Mouse (Mus musculus): ENCODE results near the gene Luc7l3. TPM values are rescaled to one million over a fixed set of nuclear protein-coding genes. Genes with fewer than 3 reads are reported as not detected.

Gene Luc7l3
- polyA plus RNA-seq, 1 experiment from 2014 or later, result 123 TPM

DNA sequence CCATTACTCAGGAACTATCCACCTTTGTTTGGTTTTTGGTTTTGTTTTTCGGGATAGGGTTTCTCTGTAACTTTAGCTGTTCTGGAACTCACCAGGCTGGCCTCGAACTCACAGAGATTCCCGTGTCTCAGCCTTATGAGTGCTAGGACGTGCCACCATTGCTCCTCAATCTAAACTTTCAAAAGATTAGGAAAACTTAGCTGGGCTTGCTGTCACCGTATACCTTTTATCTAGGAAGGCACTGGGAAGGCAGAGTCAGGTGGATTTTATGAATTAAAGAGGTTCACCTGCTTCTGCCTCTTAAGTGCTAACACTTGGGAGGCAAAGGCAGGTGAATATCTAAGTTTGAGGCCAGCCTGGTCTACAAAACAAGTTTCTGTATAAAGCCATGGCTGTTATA is 848 bp upstream of the Luc7l3 start:
- peak overlapping the region; percentile 95 for H3K9ac ChIP-seq (ENCODE audit: low read length)
- H3K27me3 ChIP-seq (ENCODE audit: control insufficient read depth, insufficient read depth, low read length), result no peaks in the 10 kb centered on the region
- H3K4me3 ChIP-seq (ENCODE audit: low read depth, low read length), result peak overlapping the region; percentile 85; the same call in 1 of the 2 replicates
- peak; percentile 36 for DNase-seq (ENCODE audit: low spot score)
- H3K9me3 ChIP-seq (ENCODE audit: control insufficient read depth, low read length), result no peaks in the 10 kb centered on the region
- 40% methylated on average over 5 of the region's 5 CpGs for WGBS
- ATAC-seq (ENCODE audit: insufficient number of reproducible peaks, low FRiP score, low TSS enrichment, low read depth), result no peak
- H3K4me2 ChIP-seq (ENCODE audit: low read depth, severe bottlenecking), result peak overlapping the region; percentile 84
- peaks cover 9% of the 10 kb centered on the region; the same call in 1 of the 2 replicates for H3K4me1 ChIP-seq (ENCODE audit: control insufficient read depth, insufficient read depth, low read length)
- H3K27ac ChIP-seq (replicated peaks; ENCODE audit: low read depth, low read length), result peak overlapping the region; percentile 92; the same call in 1 of the 2 replicates
- peaks cover 3% of the 10 kb centered on the region; the same call in 1 of the 2 replicates for H3K36me3 ChIP-seq (ENCODE audit: control insufficient read depth, insufficient read depth, low read length)

DNA sequence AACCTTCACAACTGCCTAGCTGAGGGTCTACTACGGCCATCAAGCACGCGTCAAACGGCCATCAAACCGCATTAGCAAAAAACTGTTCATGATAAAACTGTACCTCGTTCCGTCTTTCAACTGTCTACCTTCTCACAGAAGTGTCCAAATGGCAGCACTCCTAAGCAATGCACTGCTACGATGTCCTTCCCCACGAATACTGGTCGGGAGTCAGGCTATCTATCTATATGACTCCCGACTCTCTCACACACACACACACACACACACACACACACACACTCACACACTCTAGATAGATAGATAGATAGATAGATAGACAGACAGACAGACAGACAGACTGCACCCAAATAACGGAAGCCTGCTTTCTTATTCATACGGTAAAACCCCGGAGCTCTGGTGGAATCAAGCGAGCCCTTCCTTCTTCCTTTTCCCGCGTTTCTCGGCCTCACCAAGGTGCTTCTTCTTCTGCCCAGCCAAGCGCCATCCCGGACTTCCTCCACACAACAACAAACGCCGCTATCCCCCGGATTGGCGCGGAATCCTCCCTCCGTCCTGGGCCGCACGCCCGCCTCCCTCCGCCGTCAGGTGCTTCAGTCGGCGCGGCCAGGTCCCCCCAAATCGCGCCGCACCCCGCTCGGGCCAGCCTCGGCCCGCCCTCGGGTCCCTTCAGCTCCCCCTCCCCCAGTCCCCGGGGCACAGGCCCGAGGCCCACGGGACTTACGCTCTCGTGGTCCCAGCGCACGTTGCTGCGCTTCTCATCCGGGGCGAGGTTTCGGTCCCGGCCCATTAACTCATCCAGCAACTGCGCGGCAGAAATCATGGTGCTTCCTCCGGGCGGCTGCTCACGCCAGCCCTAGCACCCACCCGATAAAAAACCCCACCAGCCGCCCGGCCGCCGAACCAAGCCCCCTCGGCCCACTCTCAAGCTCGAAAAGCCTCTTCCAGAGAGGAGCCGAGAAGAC is 538 bp downstream of the Luc7l3 start:
- H3K9ac ChIP-seq (ENCODE audit: low read length), result peak overlapping the region; percentile 95
- H3K4me3 ChIP-seq (ENCODE audit: low read depth, low read length), result peak overlapping the region; percentile 85
- peak; percentile 59 for ATAC-seq (ENCODE audit: insufficient number of reproducible peaks, low FRiP score, low TSS enrichment, low read depth)
- peaks cover 5% of the 10 kb centered on the region; the same call in 1 of the 2 replicates for H3K4me1 ChIP-seq (ENCODE audit: control insufficient read depth, insufficient read depth, low read length)
- under 1% methylated on average over 67 of the region's 67 CpGs for WGBS
- peaks cover 3% of the 10 kb centered on the region; the same call in 1 of the 2 replicates for H3K36me3 ChIP-seq (ENCODE audit: control insufficient read depth, insufficient read depth, low read length)
- no peak for DNase-seq (ENCODE audit: low spot score)
- peak overlapping the region; percentile 92 for H3K27ac ChIP-seq (replicated peaks; ENCODE audit: low read depth, low read length)
- no peaks in the 10 kb centered on the region for H3K27me3 ChIP-seq (ENCODE audit: control insufficient read depth, insufficient read depth, low read length)
- H3K4me2 ChIP-seq (ENCODE audit: low read depth, severe bottlenecking), result peak overlapping the region; percentile 84
- no peaks in the 10 kb centered on the region for H3K9me3 ChIP-seq (ENCODE audit: control insufficient read depth, low read length)

DNA sequence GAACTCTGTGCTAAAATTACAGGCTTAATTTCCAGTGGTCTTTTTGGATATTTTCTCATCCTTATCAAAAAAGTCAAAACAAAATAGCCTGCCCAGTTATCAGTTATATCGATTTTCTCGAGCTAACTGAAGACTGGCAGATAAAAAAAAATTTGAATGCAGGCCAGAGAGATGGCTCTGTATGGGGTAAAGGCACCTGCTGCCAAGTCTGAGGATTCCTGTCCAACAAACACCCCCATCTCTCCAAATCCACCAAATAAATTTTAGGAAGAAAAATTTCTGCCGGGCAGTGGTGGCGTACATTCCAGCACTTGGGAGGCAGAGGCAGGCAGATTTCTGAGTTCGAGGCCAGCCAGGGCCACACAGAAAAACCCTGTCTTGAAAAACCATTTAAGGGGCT is 3.7 kb downstream of the Luc7l3 start:
- H3K27me3 ChIP-seq (ENCODE audit: control insufficient read depth, insufficient read depth, low read length), result no peaks in the 10 kb centered on the region
- ATAC-seq (ENCODE audit: insufficient number of reproducible peaks, low FRiP score, low TSS enrichment, low read depth) (no peak), DNase-seq (ENCODE audit: low spot score) (no peak)
- H3K36me3 ChIP-seq (ENCODE audit: control insufficient read depth, insufficient read depth, low read length), result peaks cover 3% of the 10 kb centered on the region; the same call in 1 of the 2 replicates
- H3K9me3 ChIP-seq (ENCODE audit: control insufficient read depth, low read length), result no peaks in the 10 kb centered on the region
- no peak overlapping the region for H3K9ac ChIP-seq (ENCODE audit: low read length)
- H3K4me2 ChIP-seq (ENCODE audit: low read depth, severe bottlenecking), result no peak overlapping the region
- no peak overlapping the region for H3K27ac ChIP-seq (replicated peaks; ENCODE audit: low read depth, low read length)
- 91% methylated on average over 5 of the region's 5 CpGs for WGBS
- H3K4me1 ChIP-seq (ENCODE audit: control insufficient read depth, insufficient read depth, low read length), result peaks cover 5% of the 10 kb centered on the region; the same call in 1 of the 2 replicates
- H3K4me3 ChIP-seq (ENCODE audit: low read depth, low read length), result no peak overlapping the region

DNA sequence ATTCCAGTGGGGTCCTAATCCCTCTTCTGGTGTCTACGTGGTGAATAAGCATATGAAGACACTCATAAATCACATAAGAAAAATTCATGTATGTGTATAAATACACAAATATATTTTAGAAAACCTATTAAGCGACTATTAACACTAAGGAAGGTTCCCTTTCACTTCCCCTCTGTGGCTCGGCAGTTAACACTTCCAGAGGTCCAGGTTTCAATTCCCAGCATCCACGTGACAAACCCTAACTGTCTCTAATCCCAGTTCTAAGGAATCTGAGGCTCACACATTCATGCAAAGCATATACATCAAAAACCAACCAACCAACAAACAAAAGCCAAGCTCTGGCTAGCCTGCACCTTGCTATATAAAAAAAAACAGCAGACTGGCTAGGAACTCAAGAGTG is 4.3 kb downstream of the Luc7l3 start:
- WGBS, result 54% methylated on average over 4 of the region's 4 CpGs
- DNase-seq (ENCODE audit: low spot score), result no peak
- H3K4me2 ChIP-seq (ENCODE audit: low read depth, severe bottlenecking), result no peak overlapping the region
- H3K9me3 ChIP-seq (ENCODE audit: control insufficient read depth, low read length), result no peaks in the 10 kb centered on the region
- H3K27me3 ChIP-seq (ENCODE audit: control insufficient read depth, insufficient read depth, low read length), result no peaks in the 10 kb centered on the region
- peaks cover 5% of the 10 kb centered on the region; the same call in 1 of the 2 replicates for H3K4me1 ChIP-seq (ENCODE audit: control insufficient read depth, insufficient read depth, low read length)
- no peak overlapping the region for H3K27ac ChIP-seq (replicated peaks; ENCODE audit: low read depth, low read length)
- H3K4me3 ChIP-seq (ENCODE audit: low read depth, low read length), result no peak overlapping the region
- peaks cover 3% of the 10 kb centered on the region; the same call in 1 of the 2 replicates for H3K36me3 ChIP-seq (ENCODE audit: control insufficient read depth, insufficient read depth, low read length)
- no peak for ATAC-seq (ENCODE audit: insufficient number of reproducible peaks, low FRiP score, low TSS enrichment, low read depth)
- no peak overlapping the region for H3K9ac ChIP-seq (ENCODE audit: low read length)

DNA sequence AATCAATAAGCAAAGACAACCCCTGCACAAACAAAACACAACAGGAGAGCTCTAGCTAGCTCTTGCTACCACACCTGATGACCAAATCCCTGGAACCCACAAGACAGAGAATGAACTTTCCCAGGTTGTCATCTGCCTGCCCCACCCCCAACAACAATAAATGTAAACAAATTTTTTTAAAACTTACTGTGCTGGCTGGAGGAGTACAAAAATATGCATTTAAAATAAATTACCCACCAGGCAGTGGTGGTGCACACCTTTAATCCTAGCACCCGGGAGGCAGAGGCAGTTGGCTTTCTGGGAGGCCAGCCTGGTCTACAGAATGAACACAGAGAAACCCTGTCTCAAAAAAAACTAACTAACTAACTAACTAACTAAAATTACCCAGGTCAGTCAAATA is 4.8 kb downstream of the Luc7l3 start:
- 91% methylated on average over 1 of the region's 1 CpGs for WGBS
- peaks cover 5% of the 10 kb centered on the region; the same call in 1 of the 2 replicates for H3K4me1 ChIP-seq (ENCODE audit: control insufficient read depth, insufficient read depth, low read length)
- peaks cover 3% of the 10 kb centered on the region; the same call in 1 of the 2 replicates for H3K36me3 ChIP-seq (ENCODE audit: control insufficient read depth, insufficient read depth, low read length)
- no peaks in the 10 kb centered on the region for H3K27me3 ChIP-seq (ENCODE audit: control insufficient read depth, insufficient read depth, low read length)
- H3K4me2 ChIP-seq (ENCODE audit: low read depth, severe bottlenecking), result no peak overlapping the region
- no peak for ATAC-seq (ENCODE audit: insufficient number of reproducible peaks, low FRiP score, low TSS enrichment, low read depth)
- DNase-seq (ENCODE audit: low spot score), result no peak
- no peak overlapping the region for H3K27ac ChIP-seq (replicated peaks; ENCODE audit: low read depth, low read length)
- no peaks in the 10 kb centered on the region for H3K9me3 ChIP-seq (ENCODE audit: control insufficient read depth, low read length)
- H3K4me3 ChIP-seq (ENCODE audit: low read depth, low read length), result no peak overlapping the region
- H3K9ac ChIP-seq (ENCODE audit: low read length), result no peak overlapping the region

DNA sequence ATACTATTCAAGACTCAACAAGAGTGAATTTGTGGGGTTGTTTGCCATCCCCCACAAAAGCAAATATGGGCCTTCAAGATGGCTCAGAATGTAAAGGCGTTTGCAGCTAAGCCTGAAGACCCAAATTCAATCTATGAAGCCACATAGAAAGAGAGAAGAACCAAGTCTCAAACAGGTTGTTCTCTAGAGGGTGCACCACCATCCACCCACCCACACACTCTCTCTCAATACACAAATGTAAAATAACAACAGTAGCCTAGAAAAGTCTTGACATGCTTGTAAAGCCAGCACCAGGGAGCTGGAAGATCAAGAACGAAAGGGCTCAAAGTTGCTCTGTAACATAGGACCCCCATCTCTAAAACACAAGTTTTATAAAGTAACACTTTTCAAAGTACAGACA is 5.3 kb downstream of the Luc7l3 start:
- no peaks in the 10 kb centered on the region for H3K27me3 ChIP-seq (ENCODE audit: control insufficient read depth, insufficient read depth, low read length)
- 82% methylated on average over 2 of the region's 2 CpGs for WGBS
- H3K9me3 ChIP-seq (ENCODE audit: control insufficient read depth, low read length), result no peaks in the 10 kb centered on the region
- ATAC-seq (ENCODE audit: insufficient number of reproducible peaks, low FRiP score, low TSS enrichment, low read depth) (no peak), DNase-seq (ENCODE audit: low spot score) (no peak)
- no peak overlapping the region for H3K27ac ChIP-seq (replicated peaks; ENCODE audit: low read depth, low read length)
- H3K4me1 ChIP-seq (ENCODE audit: control insufficient read depth, insufficient read depth, low read length), result peaks cover 5% of the 10 kb centered on the region; the same call in 1 of the 2 replicates
- peaks cover 3% of the 10 kb centered on the region; the same call in 1 of the 2 replicates for H3K36me3 ChIP-seq (ENCODE audit: control insufficient read depth, insufficient read depth, low read length)
- H3K9ac ChIP-seq (ENCODE audit: low read length), result no peak overlapping the region
- H3K4me2 ChIP-seq (ENCODE audit: low read depth, severe bottlenecking), result no peak overlapping the region
- H3K4me3 ChIP-seq (ENCODE audit: low read depth, low read length), result no peak overlapping the region

DNA sequence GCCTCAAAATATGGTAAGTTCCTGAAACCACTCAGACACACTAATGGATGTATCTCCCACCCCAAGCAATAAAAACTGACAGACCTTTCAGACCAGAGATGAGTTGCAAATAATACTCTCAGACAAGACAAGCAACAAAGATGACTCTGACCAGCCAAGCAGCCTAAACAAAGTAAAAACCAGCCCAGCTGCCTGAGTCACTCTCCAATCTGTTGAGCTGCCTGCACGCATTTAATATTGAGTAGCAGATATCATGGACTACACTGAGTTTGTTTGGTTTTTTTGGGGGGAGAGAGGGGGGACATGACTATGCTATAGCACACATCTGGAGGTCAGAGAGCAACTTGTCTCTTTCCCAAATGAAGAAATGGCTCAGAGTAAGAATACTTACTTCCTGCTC is 6.5 kb downstream of the Luc7l3 start:
- peaks cover 4% of the 10 kb centered on the region; the same call in 1 of the 2 replicates for H3K4me1 ChIP-seq (ENCODE audit: control insufficient read depth, insufficient read depth, low read length)
- no peak overlapping the region for H3K27ac ChIP-seq (replicated peaks; ENCODE audit: low read depth, low read length)
- no peak for DNase-seq (ENCODE audit: low spot score)
- no peak overlapping the region for H3K9ac ChIP-seq (ENCODE audit: low read length)
- H3K4me2 ChIP-seq (ENCODE audit: low read depth, severe bottlenecking), result no peak overlapping the region
- peaks cover 3% of the 10 kb centered on the region; the same call in 1 of the 2 replicates for H3K36me3 ChIP-seq (ENCODE audit: control insufficient read depth, insufficient read depth, low read length)
- 93% methylated on average over 1 of the region's 1 CpGs for WGBS
- no peak for ATAC-seq (ENCODE audit: insufficient number of reproducible peaks, low FRiP score, low TSS enrichment, low read depth)
- no peaks in the 10 kb centered on the region for H3K9me3 ChIP-seq (ENCODE audit: control insufficient read depth, low read length)
- no peaks in the 10 kb centered on the region for H3K27me3 ChIP-seq (ENCODE audit: control insufficient read depth, insufficient read depth, low read length)
- H3K4me3 ChIP-seq (ENCODE audit: low read depth, low read length), result no peak overlapping the region

DNA sequence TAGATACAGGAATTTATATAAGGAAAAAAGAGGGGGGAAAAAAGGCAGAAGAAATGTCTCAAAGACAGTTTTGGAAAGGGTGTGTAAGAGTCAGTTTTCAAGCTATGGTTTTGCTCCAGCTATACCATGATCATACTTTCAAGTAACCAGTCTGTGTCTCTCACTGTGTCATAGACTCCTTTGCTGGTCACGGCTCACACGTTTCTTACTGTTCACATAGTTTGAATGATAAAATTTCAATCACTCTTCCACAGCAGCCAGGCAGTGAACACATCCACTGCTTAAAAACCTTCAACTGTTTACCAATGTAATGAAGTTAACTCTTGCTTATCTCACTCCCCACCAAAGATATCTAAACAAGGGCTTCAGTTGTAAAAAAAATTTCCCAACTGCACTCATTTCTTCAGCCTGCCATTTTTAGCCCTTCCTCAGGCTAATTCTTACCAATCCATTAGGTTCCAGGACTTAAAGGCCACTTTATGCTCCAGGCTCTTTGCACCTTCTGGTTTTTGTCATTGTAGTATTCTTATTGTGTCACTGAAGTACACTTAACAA is 7.6 kb downstream of the Luc7l3 start:
- 82% methylated on average over 2 of the region's 2 CpGs for WGBS
- no peak for DNase-seq (ENCODE audit: low spot score)

More for the DNA sequence above, 7.6 kb downstream of the Luc7l3 start:
- peaks cover under 1% of the 10 kb centered on the region; the same call in 1 of the 2 replicates for H3K36me3 ChIP-seq (ENCODE audit: control insufficient read depth, insufficient read depth, low read length)
- no peak overlapping the region for H3K4me2 ChIP-seq (ENCODE audit: low read depth, severe bottlenecking)
- no peaks in the 10 kb centered on the region for H3K4me1 ChIP-seq (ENCODE audit: control insufficient read depth, insufficient read depth, low read length)
- no peak overlapping the region for H3K27ac ChIP-seq (replicated peaks; ENCODE audit: low read depth, low read length)
- H3K9ac ChIP-seq (ENCODE audit: low read length), result no peak overlapping the region
- H3K27me3 ChIP-seq (ENCODE audit: control insufficient read depth, insufficient read depth, low read length), result no peaks in the 10 kb centered on the region
- no peak overlapping the region for H3K4me3 ChIP-seq (ENCODE audit: low read depth, low read length)
- no peaks in the 10 kb centered on the region for H3K9me3 ChIP-seq (ENCODE audit: control insufficient read depth, low read length)
- no peak for ATAC-seq (ENCODE audit: insufficient number of reproducible peaks, low FRiP score, low TSS enrichment, low read depth)
